Mouse (Mus musculus) C2C12 (cell line): ENCODE measurements at regions not wholly inside any gene's neighbourhood (a gene's known extent, or its start where the extent isn't known, plus 50 kb on each side); places are given as distances from the start of the nearest gene placed in this dataset.

Experiments used
- CEBPB ChIP-seq: IDR thresholded peaks from one replicate; pipeline ENCODE4 v1.6.1; 2011; ENCODE audit warnings: low read depth, mild to moderate bottlenecking, control low read depth, moderate library complexity
- CTCF ChIP-seq: IDR thresholded peaks from one replicate; pipeline ENCODE4 v1.5.1; 2011; ENCODE audit not compliant: control insufficient read depth, insufficient read depth, insufficient read length
- FOSL1 ChIP-seq: IDR thresholded peaks from one replicate; pipeline ENCODE4 v1.8.0; 2011; ENCODE audit warnings: mild to moderate bottlenecking, low read length; ENCODE audit not compliant: poor library complexity, insufficient read depth, severe bottlenecking
- USF1 ChIP-seq: IDR thresholded peaks from one replicate; pipeline ENCODE4 v1.6.1; 2011; ENCODE audit warnings: low read depth, mild to moderate bottlenecking, control low read depth, moderate library complexity

- no peak for TF ChIP-seq CTCF
- TF ChIP-seq USF1, result no peak
- no peak for TF ChIP-seq CEBPB
- TF ChIP-seq FOSL1, result no peak
These were observed 1621.0 kb upstream of the Flrt2 start for GRCm38 (mm10) chr12:94070940-94071505.
